In genomic region chr1:58101531-58102146, GRCm38 (mm10) we compare ENCODE assay signal across 12 mouse cellular contexts. TPM values are rescaled to one million over a fixed set of nuclear protein-coding genes. Genes with fewer than 3 reads are reported as not detected.
DNase-seq lines count a peak whose midpoint lies in the region; ATAC-seq and TF ChIP-seq lines count a peak whose summit lies in the region.
"Had no signal": no experiment of that assay in that cellular context is flagged by ENCODE, and none has a peak within 500 bp of the region (broad histone marks: within the 10 kb centered on the region; RNA-seq: fewer than 3 reads in every experiment).

No protein-coding gene starts in this region.

- no peak for ATAC-seq in liver, embryonic 12.5 days
- ATAC-seq in megakaryocyte, adult 5-6 weeks (ENCODE audit: poor library complexity, severe bottlenecking) = peak; percentile 74
- ATAC-seq in hindbrain, embryonic 12.5 days (ENCODE audit: low FRiP score) = no peak

- H3K4me2 ChIP-seq in liver, embryonic 12.5 days = no peak overlapping the region
- H3K4me2 ChIP-seq in hindbrain, embryonic 12.5 days (replicated peaks) = no peak overlapping the region

- no peak for TF ChIP-seq CTCF in liver, adult 2 months (IDR thresholded peaks at IDR 0.05; ENCODE audit: low read depth, low read length)

- 10% methylated on average over 2 of the region's 2 CpGs for WGBS in liver, adult 2 months
- 48% methylated on average over 2 of the region's 2 CpGs for WGBS in liver, embryonic 12.5 days (ENCODE audit: insufficient replicate concordance)
- 75% methylated on average over 2 of the region's 2 CpGs for WGBS in hindbrain, embryonic 12.5 days

- H3K4me1 ChIP-seq in liver, adult 2 months (ENCODE audit: control insufficient read depth, insufficient read depth, low read length) = peaks cover 14% of the 10 kb centered on the region
- no peaks in the 10 kb centered on the region for H3K4me1 ChIP-seq in liver, embryonic 12.5 days
- no peaks in the 10 kb centered on the region for H3K4me1 ChIP-seq in hindbrain, embryonic 12.5 days

- no peaks in the 10 kb centered on the region for H3K79me2 ChIP-seq in liver, adult 2 months (ENCODE audit: control insufficient read depth, insufficient read depth, low read length)

- H3K9ac ChIP-seq in liver, adult 2 months (ENCODE audit: low read depth, low read length) = no peak overlapping the region
- no peak overlapping the region for H3K9ac ChIP-seq in liver, embryonic 12.5 days
- H3K9ac ChIP-seq in hindbrain, embryonic 12.5 days = no peak overlapping the region

- H3K9me3 ChIP-seq in liver, embryonic 12.5 days (replicated peaks) = no peaks in the 10 kb centered on the region
- H3K9me3 ChIP-seq in hindbrain, embryonic 12.5 days (replicated peaks) = no peaks in the 10 kb centered on the region
- H3K9me3 ChIP-seq: G1E had no signal

- H3K36me3 ChIP-seq in liver, adult 2 months (ENCODE audit: control insufficient read depth, insufficient read depth, low read length) = peaks cover 67% of the 10 kb centered on the region
- no peaks in the 10 kb centered on the region for H3K36me3 ChIP-seq in liver, embryonic 12.5 days
- H3K36me3 ChIP-seq in hindbrain, embryonic 12.5 days = no peaks in the 10 kb centered on the region
- H3K36me3 ChIP-seq: G1E had no signal

- no peak overlapping the region for H3K4me3 ChIP-seq in liver, adult 2 months (ENCODE audit: insufficient read depth, low read depth, low read length)
- H3K4me3 ChIP-seq in liver, embryonic 12.5 days = no peak overlapping the region
- no peak overlapping the region for H3K4me3 ChIP-seq in hindbrain, embryonic 12.5 days

- DNase-seq in liver, adult 2 months (ENCODE audit: extremely low read depth, low read depth, low spot score) = peak; percentile 100
- DNase-seq in adrenal gland, postnatal 10 days = peak; percentile 51
- peak; percentile 83 to 85 for DNase-seq in heart, adult 9 months (ENCODE audit: low spot score in 2 of 2)
- DNase-seq in left cerebral cortex, adult 9 months (ENCODE audit: low spot score in 2 of 2) = no peak
- DNase-seq: layer of hippocampus, adult 9-11 months; thymus, postnatal 4 days had no signal

- no peaks in the 10 kb centered on the region for H3K27me3 ChIP-seq in liver, adult 2 months (ENCODE audit: control insufficient read depth, insufficient read depth, low read length)
- H3K27me3 ChIP-seq in liver, embryonic 12.5 days (replicated peaks) = no peaks in the 10 kb centered on the region
- H3K27me3 ChIP-seq in hindbrain, embryonic 12.5 days = no peaks in the 10 kb centered on the region

- no peak for TF ChIP-seq POLR2A in liver, adult 2 months (IDR thresholded peaks at IDR 0.05; ENCODE audit: extremely low read depth, insufficient read depth, low read length)

- peak overlapping the region; percentile 87 for H3K27ac ChIP-seq in liver, adult 2 months (replicated peaks; ENCODE audit: insufficient read depth, low read depth, low read length)
- no peak overlapping the region for H3K27ac ChIP-seq in liver, embryonic 12.5 days
- no peak overlapping the region for H3K27ac ChIP-seq in hindbrain, embryonic 12.5 days
- H3K27ac ChIP-seq: macrophage had no signal

RNA-seq across cellular contexts. Expression of gene Aox3, which starts 11.3 kb away (rescaled TPM):
- total RNA-seq in liver, adult 2 months (2014; rRNA removed) = 244 and 296 TPM in 2 replicates
- polyA plus RNA-seq in liver, adult 2 months (2012; rRNA removed) = 56.6 and 59.0 TPM in 2 replicates
- 0.02 TPM in 1 of 2 replicates, not detected in the other for polyA plus RNA-seq in liver, embryonic 12.5 days (2016; fragmentation: Nextera tagmentation; extraction: Ambion mirVana)
- 1 to 10 TPM; 5.5 to 9.2 TPM for total RNA-seq in adrenal gland, postnatal 10 days (2021)
- 0.22 and 0.52 TPM in 2 replicates for total RNA-seq in megakaryocyte, adult 5-6 weeks (2015)
- total RNA-seq in megakaryocyte, adult 5-6 weeks (2017) = 0.08 and 0.15 TPM in 2 replicates
- not detected in 2 replicates for polyA plus RNA-seq in hindbrain, embryonic 12.5 days (2016; fragmentation: Nextera tagmentation; extraction: Ambion mirVana)
- polyA plus RNA-seq: G1E; macrophage; neural tube, embryonic 11.5 days had no signal

Comparison
In these comparisons a context has a peak if more than half of its experiments do, and no peak if none do; other contexts are left out.
1. DNase-seq: peak in liver, adult 2 months (single experiment), adrenal gland, postnatal 10 days (single experiment) and heart, adult 9 months (2 of 2); none in left cerebral cortex, adult 9 months (0 of 2).
2. RNA of gene Aox3, which starts 11.3 kb away (total RNA-seq): 244 to 296 TPM in liver, adult 2 months; 5.5 to 9.2 TPM in adrenal gland, postnatal 10 days and 0.08 to 0.52 TPM in megakaryocyte, adult 5-6 weeks; every median in the first group is over 10 times any median in the second.